Mouse (Mus musculus): ENCODE measurements around the gene Tpmt. TPM values are rescaled to one million over a fixed set of nuclear protein-coding genes. Genes with fewer than 3 reads are reported as not detected.

The Tpmt gene
- polyA plus RNA-seq, 1 experiment = 2.9 TPM

- H3K4me3 ChIP-seq (ENCODE audit: control insufficient read depth, low read depth, low read length) = peak overlapping the region; percentile 81
- no peaks in the 10 kb centered on the region for H3K4me1 ChIP-seq (ENCODE audit: control insufficient read depth, insufficient read depth, low read length)
- no peaks in the 10 kb centered on the region for H3K27me3 ChIP-seq (ENCODE audit: control insufficient read depth, insufficient read depth, low read length)
- TF ChIP-seq CTCF (IDR thresholded peaks at IDR 0.05; ENCODE audit: control insufficient read depth, insufficient read depth, insufficient replicate concordance, low read depth, low read length) = no peak
- TF ChIP-seq POLR2A (IDR thresholded peaks at IDR 0.05; ENCODE audit: control insufficient read depth, low read depth, low read length) = no peak
- H3K36me3 ChIP-seq (ENCODE audit: control insufficient read depth, insufficient read depth, low read length) = no peaks in the 10 kb centered on the region
- H3K27ac ChIP-seq (ENCODE audit: control insufficient read depth, insufficient read depth, low read depth, low read length) = no peak overlapping the region
These were observed 18.2 kb upstream of the Tpmt start for GRCm38 (mm10) chr13:47062756-47063155.

GRCm38 (mm10) chr13:47056781-47057180 lies 12.2 kb upstream of the Tpmt start:
- no peaks in the 10 kb centered on the region for H3K27me3 ChIP-seq (ENCODE audit: control insufficient read depth, insufficient read depth, low read length)
- H3K27ac ChIP-seq (ENCODE audit: control insufficient read depth, insufficient read depth, low read depth, low read length) = no peak overlapping the region
- TF ChIP-seq CTCF (IDR thresholded peaks at IDR 0.05; ENCODE audit: control insufficient read depth, insufficient read depth, insufficient replicate concordance, low read depth, low read length) (no peak), POLR2A (IDR thresholded peaks at IDR 0.05; ENCODE audit: control insufficient read depth, low read depth, low read length) (no peak)
- no peaks in the 10 kb centered on the region for H3K4me1 ChIP-seq (ENCODE audit: control insufficient read depth, insufficient read depth, low read length)
- H3K4me3 ChIP-seq (ENCODE audit: control insufficient read depth, low read depth, low read length) = no peak overlapping the region
- no peaks in the 10 kb centered on the region for H3K36me3 ChIP-seq (ENCODE audit: control insufficient read depth, insufficient read depth, low read length)

GRCm38 (mm10) chr13:47056126-47056525 lies 11.6 kb upstream of the Tpmt start:
- no peak for TF ChIP-seq POLR2A (IDR thresholded peaks at IDR 0.05; ENCODE audit: control insufficient read depth, low read depth, low read length)
- no peak for TF ChIP-seq CTCF (IDR thresholded peaks at IDR 0.05; ENCODE audit: control insufficient read depth, insufficient read depth, insufficient replicate concordance, low read depth, low read length)
- Histone ChIP-seq H3K27me3 (ENCODE audit: control insufficient read depth, insufficient read depth, low read length) (no peaks in the 10 kb centered on the region), H3K4me3 (ENCODE audit: control insufficient read depth, low read depth, low read length) (no peak overlapping the region), H3K27ac (ENCODE audit: control insufficient read depth, insufficient read depth, low read depth, low read length) (no peak overlapping the region), H3K4me1 (ENCODE audit: control insufficient read depth, insufficient read depth, low read length) (no peaks in the 10 kb centered on the region), H3K36me3 (ENCODE audit: control insufficient read depth, insufficient read depth, low read length) (no peaks in the 10 kb centered on the region)

GRCm38 (mm10) chr13:47053971-47054370 lies 9.4 kb upstream of the Tpmt start:
- Histone ChIP-seq H3K27me3 (ENCODE audit: control insufficient read depth, insufficient read depth, low read length) (no peaks in the 10 kb centered on the region), H3K27ac (ENCODE audit: control insufficient read depth, insufficient read depth, low read depth, low read length) (no peak overlapping the region), H3K4me3 (ENCODE audit: control insufficient read depth, low read depth, low read length) (no peak overlapping the region), H3K4me1 (ENCODE audit: control insufficient read depth, insufficient read depth, low read length) (no peaks in the 10 kb centered on the region), H3K36me3 (ENCODE audit: control insufficient read depth, insufficient read depth, low read length) (no peaks in the 10 kb centered on the region)
- TF ChIP-seq POLR2A (IDR thresholded peaks at IDR 0.05; ENCODE audit: control insufficient read depth, low read depth, low read length) (no peak), CTCF (IDR thresholded peaks at IDR 0.05; ENCODE audit: control insufficient read depth, insufficient read depth, insufficient replicate concordance, low read depth, low read length) (no peak)

- Histone ChIP-seq H3K27me3 (ENCODE audit: control insufficient read depth, insufficient read depth, low read length) (no peaks in the 10 kb centered on the region), H3K4me1 (ENCODE audit: control insufficient read depth, insufficient read depth, low read length) (no peaks in the 10 kb centered on the region), H3K4me3 (ENCODE audit: control insufficient read depth, low read depth, low read length) (no peak overlapping the region), H3K36me3 (ENCODE audit: control insufficient read depth, insufficient read depth, low read length) (no peaks in the 10 kb centered on the region), H3K27ac (ENCODE audit: control insufficient read depth, insufficient read depth, low read depth, low read length) (no peak overlapping the region)
- TF ChIP-seq CTCF (IDR thresholded peaks at IDR 0.05; ENCODE audit: control insufficient read depth, insufficient read depth, insufficient replicate concordance, low read depth, low read length) = no peak
- no peak for TF ChIP-seq POLR2A (IDR thresholded peaks at IDR 0.05; ENCODE audit: control insufficient read depth, low read depth, low read length)
These were observed 5.5 kb upstream of the Tpmt start for GRCm38 (mm10) chr13:47050009-47050408.

- Histone ChIP-seq H3K36me3 (ENCODE audit: control insufficient read depth, insufficient read depth, low read length) (no peaks in the 10 kb centered on the region), H3K4me3 (ENCODE audit: control insufficient read depth, low read depth, low read length) (no peak overlapping the region), H3K27ac (ENCODE audit: control insufficient read depth, insufficient read depth, low read depth, low read length) (no peak overlapping the region), H3K4me1 (ENCODE audit: control insufficient read depth, insufficient read depth, low read length) (peaks cover 13% of the 10 kb centered on the region), H3K27me3 (ENCODE audit: control insufficient read depth, insufficient read depth, low read length) (no peaks in the 10 kb centered on the region)
- TF ChIP-seq POLR2A (IDR thresholded peaks at IDR 0.05; ENCODE audit: control insufficient read depth, low read depth, low read length) (no peak), CTCF (IDR thresholded peaks at IDR 0.05; ENCODE audit: control insufficient read depth, insufficient read depth, insufficient replicate concordance, low read depth, low read length) (no peak)
These were observed 3.5 kb upstream of the Tpmt start for GRCm38 (mm10) chr13:47047996-47048395.

GRCm38 (mm10) chr13:47043833-47044616 lies 512 bp downstream of the Tpmt start:
- peak overlapping the region; percentile 91 for H3K4me3 ChIP-seq (ENCODE audit: control insufficient read depth, low read depth, low read length)

More at GRCm38 (mm10) chr13:47043833-47044616, 512 bp downstream of the Tpmt start:
- Histone ChIP-seq H3K27me3 (ENCODE audit: control insufficient read depth, insufficient read depth, low read length) (no peaks in the 10 kb centered on the region), H3K27ac (ENCODE audit: control insufficient read depth, insufficient read depth, low read depth, low read length) (no peak overlapping the region), H3K36me3 (ENCODE audit: control insufficient read depth, insufficient read depth, low read length) (no peaks in the 10 kb centered on the region), H3K4me1 (ENCODE audit: control insufficient read depth, insufficient read depth, low read length) (peaks cover 13% of the 10 kb centered on the region)
- TF ChIP-seq POLR2A (IDR thresholded peaks at IDR 0.05; ENCODE audit: control insufficient read depth, low read depth, low read length) = no peak
- no peak for TF ChIP-seq CTCF (IDR thresholded peaks at IDR 0.05; ENCODE audit: control insufficient read depth, insufficient read depth, insufficient replicate concordance, low read depth, low read length)
